Mouse (Mus musculus) limb, embryonic 13.5 days (tissue): ENCODE measurements around the gene Lpin3. TPM values are rescaled to one million over a fixed set of nuclear protein-coding genes. Genes with fewer than 3 reads are reported as not detected.

ENCODE experiments used
- ATAC-seq: fragments of 200-750 bp; cut with Nextera tagmentation; 2 replicates; pipeline ENCODE4 v1.8.0; 2017; ENCODE audit warnings: low read depth, moderate number of reproducible peaks, moderate TSS enrichment; ENCODE audit not compliant: low FRiP score
- H3K27ac ChIP-seq: fragments of 300-500 bp; sonication (generic); 2 replicates; pipeline ENCODE4 v1.5.1; 2015; ENCODE audit warnings: inconsistent platforms, mild to moderate bottlenecking, moderate library complexity
- H3K27me3 ChIP-seq: fragments of 300-500 bp; sonication (generic); 2 replicates; pipeline ENCODE4 v1.6.1; 2015; ENCODE audit warnings: mild to moderate bottlenecking, inconsistent platforms
- H3K36me3 ChIP-seq: fragments of 300-500 bp; sonication (generic); 2 replicates; pipeline ENCODE4 v1.6.1; 2015; ENCODE audit warnings: inconsistent platforms, mild to moderate bottlenecking, moderate library complexity
- H3K4me1 ChIP-seq: fragments of 300-500 bp; sonication (generic); 2 replicates; pipeline ENCODE4 v1.6.1; 2015; ENCODE audit warnings: inconsistent platforms
- H3K4me2 ChIP-seq: fragments of 300-500 bp; sonication (generic); replicated peaks from 2 replicates; pipeline ENCODE4 v1.6.1; 2015; ENCODE audit warnings: inconsistent platforms, mild to moderate bottlenecking, moderate library complexity
- H3K4me3 ChIP-seq: fragments of 300-500 bp; sonication (generic); 2 replicates; pipeline ENCODE4 v1.5.1; 2015; ENCODE audit warnings: moderate library complexity, mild to moderate bottlenecking, inconsistent platforms
- H3K9ac ChIP-seq: fragments of 300-500 bp; sonication (generic); 2 replicates; pipeline ENCODE4 v1.6.1; 2015; ENCODE audit warnings: mild to moderate bottlenecking, inconsistent platforms
- H3K9me3 ChIP-seq: fragments of 300-500 bp; sonication (generic); 2 replicates; pipeline ENCODE4 v1.6.1; 2016; ENCODE audit warnings: inconsistent platforms
- whole genome bisulfite sequencing: fragments of 180-500 bp; shearing (Covaris S2); methylation state at CpG from one replicate; pipeline ENCODE4 v1.1.7; 2015; 5-methylcytosine and 5-hydroxymethylcytosine counted together
- polyA plus RNA-seq: library from polyadenylated mRNA; unstranded; fragments of >200 nt; fragmentation: Nextera tagmentation; extraction: Ambion mirVana; gene quantifications from 2 replicates; pipeline ENCODE4 v1.2.1, GENCODE M21; 2015

The Lpin3 gene
- polyA plus RNA-seq, 1 experiment from 2014 or later, result 2.4 TPM

- H3K27me3 ChIP-seq, result no peaks in the 10 kb centered on the region
- H3K4me1 ChIP-seq, result peaks cover 8% of the 10 kb centered on the region
- peak overlapping the region; percentile 10; the same call in 1 of the 2 replicates for H3K4me3 ChIP-seq
- no peak overlapping the region for H3K9ac ChIP-seq
- H3K4me2 ChIP-seq, result peak overlapping the region; percentile 35; the same call in 1 of the 2 replicates
- 84% methylated on average over 3 of the region's 3 CpGs for WGBS
- no peaks in the 10 kb centered on the region for H3K9me3 ChIP-seq
- ATAC-seq, result no peak
- H3K36me3 ChIP-seq, result no peaks in the 10 kb centered on the region
- H3K27ac ChIP-seq, result no peak overlapping the region
These were observed 9.2 kb upstream of the Lpin3 start for GRCm38 (mm10) chr2:160871310-160871709.

GRCm38 (mm10) chr2:160872395-160872794 lies 8.1 kb upstream of the Lpin3 start:
- no peaks in the 10 kb centered on the region for H3K36me3 ChIP-seq
- peak overlapping the region; percentile 96 for H3K27ac ChIP-seq
- peak overlapping the region; percentile 98 for H3K9ac ChIP-seq
- 0% methylated on average over 32 of the region's 47 CpGs for WGBS
- H3K9me3 ChIP-seq, result no peaks in the 10 kb centered on the region
- no peaks in the 10 kb centered on the region for H3K27me3 ChIP-seq
- ATAC-seq, result peak; percentile 92
- peak overlapping the region; percentile 89 for H3K4me3 ChIP-seq
- H3K4me2 ChIP-seq, result peak overlapping the region; percentile 84
- peaks cover 8% of the 10 kb centered on the region for H3K4me1 ChIP-seq

- peak within 1 kb of the TSS; percentile 96 for H3K27ac ChIP-seq
- no peaks in the 10 kb centered on the region for H3K9me3 ChIP-seq
- peak within 1 kb of the TSS; percentile 89 for H3K4me3 ChIP-seq
- H3K27me3 ChIP-seq, result no peaks in the 10 kb centered on the region
- H3K9ac ChIP-seq, result peak within 1 kb of the TSS; percentile 98
- WGBS, result 1% methylated on average over 36 of the region's 48 CpGs
- H3K4me2 ChIP-seq, result peak within 1 kb of the TSS; percentile 84
- H3K36me3 ChIP-seq, result no peaks in the 10 kb centered on the region
- peaks cover 8% of the 10 kb centered on the region for H3K4me1 ChIP-seq
- ATAC-seq, result peak; percentile 97
These were observed 7.5 kb upstream of the Lpin3 start, which contains the start of gene Zhx3 for GRCm38 (mm10) chr2:160872890-160873382. Gene Zhx3 (minus strand): TSS chr2:160872998.

- no peak for ATAC-seq
- Histone ChIP-seq H3K27me3 (no peaks in the 10 kb centered on the region), H3K9ac (no peak overlapping the region), H3K9me3 (no peaks in the 10 kb centered on the region), H3K36me3 (no peaks in the 10 kb centered on the region), H3K4me2 (no peak overlapping the region), H3K4me1 (peaks cover 8% of the 10 kb centered on the region), H3K4me3 (no peak overlapping the region), H3K27ac (no peak overlapping the region)
- 83% methylated on average over 5 of the region's 5 CpGs for WGBS
These were observed 6.1 kb upstream of the Lpin3 start for GRCm38 (mm10) chr2:160874231-160874877.

GRCm38 (mm10) chr2:160876115-160876514 lies 4.4 kb upstream of the Lpin3 start:
- Histone ChIP-seq H3K4me3 (no peak overlapping the region), H3K4me1 (peaks cover 16% of the 10 kb centered on the region), H3K9ac (no peak overlapping the region), H3K27me3 (no peaks in the 10 kb centered on the region), H3K4me2 (no peak overlapping the region), H3K9me3 (no peaks in the 10 kb centered on the region), H3K27ac (no peak overlapping the region), H3K36me3 (no peaks in the 10 kb centered on the region)
- 86% methylated on average over 4 of the region's 4 CpGs for WGBS
- ATAC-seq, result no peak

GRCm38 (mm10) chr2:160881462-160882101 lies 1.1 kb downstream of the Lpin3 start:
- H3K9me3 ChIP-seq, result no peaks in the 10 kb centered on the region
- no peak overlapping the region for H3K4me2 ChIP-seq
- peaks cover 11% of the 10 kb centered on the region; the same call in 1 of the 2 replicates for H3K4me1 ChIP-seq
- 45% methylated on average over 6 of the region's 6 CpGs for WGBS
- no peak overlapping the region for H3K9ac ChIP-seq
- no peaks in the 10 kb centered on the region for H3K27me3 ChIP-seq
- H3K36me3 ChIP-seq, result no peaks in the 10 kb centered on the region
- no peak overlapping the region for H3K4me3 ChIP-seq
- H3K27ac ChIP-seq, result no peak overlapping the region
- ATAC-seq, result no peak

- Histone ChIP-seq H3K27ac (no peak overlapping the region), H3K4me3 (no peak overlapping the region), H3K36me3 (no peaks in the 10 kb centered on the region), H3K4me1 (peaks cover 11% of the 10 kb centered on the region; the same call in 1 of the 2 replicates), H3K27me3 (no peaks in the 10 kb centered on the region), H3K9ac (no peak overlapping the region), H3K9me3 (no peaks in the 10 kb centered on the region), H3K4me2 (no peak overlapping the region)
- no peak for ATAC-seq
- WGBS, result 71% methylated on average over 5 of the region's 5 CpGs
These were observed 2.0 kb downstream of the Lpin3 start for GRCm38 (mm10) chr2:160882436-160882835.

GRCm38 (mm10) chr2:160883912-160884311 lies 3.4 kb downstream of the Lpin3 start:
- Histone ChIP-seq H3K36me3 (no peaks in the 10 kb centered on the region), H3K27ac (no peak overlapping the region), H3K9me3 (no peaks in the 10 kb centered on the region), H3K9ac (no peak overlapping the region), H3K4me3 (no peak overlapping the region), H3K4me1 (peaks cover 16% of the 10 kb centered on the region), H3K4me2 (no peak overlapping the region), H3K27me3 (peaks cover 2% of the 10 kb centered on the region)
- WGBS, result 75% methylated on average over 4 of the region's 4 CpGs
- no peak for ATAC-seq

- Histone ChIP-seq H3K4me3 (no peak overlapping the region), H3K27me3 (peaks cover 5% of the 10 kb centered on the region), H3K9me3 (no peaks in the 10 kb centered on the region), H3K9ac (no peak overlapping the region), H3K36me3 (no peaks in the 10 kb centered on the region), H3K4me2 (no peak overlapping the region), H3K4me1 (peaks cover 16% of the 10 kb centered on the region), H3K27ac (no peak overlapping the region)
- WGBS, result 22% methylated on average over 2 of the region's 2 CpGs
- no peak for ATAC-seq
These were observed 4.4 kb downstream of the Lpin3 start for GRCm38 (mm10) chr2:160884830-160885229.

- peaks cover 9% of the 10 kb centered on the region for H3K4me1 ChIP-seq
- no peak overlapping the region for H3K27ac ChIP-seq
- H3K4me3 ChIP-seq, result no peak overlapping the region
- no peak overlapping the region for H3K9ac ChIP-seq
- H3K27me3 ChIP-seq, result peaks cover 6% of the 10 kb centered on the region
- H3K4me2 ChIP-seq, result no peak overlapping the region
- no peaks in the 10 kb centered on the region for H3K36me3 ChIP-seq
- ATAC-seq, result no peak
- no peaks in the 10 kb centered on the region for H3K9me3 ChIP-seq
- WGBS, result 73% methylated on average over 3 of the region's 3 CpGs
These were observed 5.8 kb downstream of the Lpin3 start for GRCm38 (mm10) chr2:160886221-160886620.

GRCm38 (mm10) chr2:160887284-160887683 lies 6.8 kb downstream of the Lpin3 start:
- Histone ChIP-seq H3K4me2 (peak overlapping the region; percentile 96), H3K4me3 (peak overlapping the region; percentile 52), H3K4me1 (peaks cover 5% of the 10 kb centered on the region), H3K27ac (no peak overlapping the region), H3K27me3 (peaks cover 6% of the 10 kb centered on the region), H3K36me3 (no peaks in the 10 kb centered on the region), H3K9ac (no peak overlapping the region), H3K9me3 (no peaks in the 10 kb centered on the region)
- 1% methylated on average over 11 of the region's 11 CpGs for WGBS
- ATAC-seq, result peak; percentile 73; the same call in 1 of the 2 replicates

- no peaks in the 10 kb centered on the region for H3K36me3 ChIP-seq
- peaks cover 5% of the 10 kb centered on the region for H3K4me1 ChIP-seq
- H3K9me3 ChIP-seq, result no peaks in the 10 kb centered on the region
- under 1% methylated on average over 26 of the region's 26 CpGs for WGBS
- H3K9ac ChIP-seq, result peak overlapping the region; percentile 58
- H3K4me3 ChIP-seq, result peak overlapping the region; percentile 52
- peak overlapping the region; percentile 96 for H3K4me2 ChIP-seq
- peak; percentile 66; the same call in 1 of the 2 replicates for ATAC-seq
- H3K27ac ChIP-seq, result no peak overlapping the region; the same call in 1 of the 2 replicates
- H3K27me3 ChIP-seq, result peaks cover 6% of the 10 kb centered on the region
These were observed 7.4 kb downstream of the Lpin3 start for GRCm38 (mm10) chr2:160887859-160888258.
